Mouse (Mus musculus) megakaryocyte, adult 5-6 weeks (primary cell): ENCODE results near the gene Pygl. TPM values are rescaled to one million over a fixed set of nuclear protein-coding genes. Genes with fewer than 3 reads are reported as not detected.
"Not testable (repeated sequence)": the region's sequence is repeated elsewhere in the genome, so short reads cannot be mapped to it uniquely, and the experiment has no call there.

ENCODE experiments used
- ATAC-seq: 2 replicates; pipeline ENCODE4 v1.8.0; 2016; ENCODE audit warnings: mild to moderate bottlenecking, inconsistent platforms; ENCODE audit not compliant: poor library complexity, severe bottlenecking
- total RNA-seq, 2 experiments: library from RNA; stranded (forward) in 1 of 2; stranded (reverse) in 1 of 2; fragments of 153-499, 151-499 nt in 1 of 2; fragments of 221-1000, 200-1000 nt in 1 of 2; gene quantifications; 2 replicates each; pipeline versions ENCODE4 v1.2.3 to v1.2.4; 2015 to 2017

Pygl gene
- total RNA-seq, 2 experiments from 2014 or later, result 188 to 329 TPM

DNA sequence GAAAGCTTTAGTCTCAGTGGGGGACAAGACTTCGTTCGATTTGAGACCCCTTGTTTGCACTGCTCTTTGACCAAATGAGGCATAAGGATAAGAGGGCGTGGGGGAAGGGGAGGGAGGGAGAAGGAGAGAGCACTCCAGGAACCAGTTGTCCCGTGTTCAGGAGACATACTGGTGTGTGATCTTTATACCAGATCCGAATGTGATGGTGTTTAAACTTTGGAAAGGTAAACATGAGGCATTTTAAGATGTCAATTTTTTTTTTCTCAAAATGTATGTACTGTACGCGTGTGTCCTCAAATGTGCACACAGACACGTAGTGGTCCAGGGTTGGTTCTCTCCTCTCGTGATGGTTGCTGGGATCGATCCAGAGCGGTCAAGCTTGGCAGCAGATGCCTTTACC is 3.1 kb downstream of the Pygl start:
- no peak for ATAC-seq

DNA sequence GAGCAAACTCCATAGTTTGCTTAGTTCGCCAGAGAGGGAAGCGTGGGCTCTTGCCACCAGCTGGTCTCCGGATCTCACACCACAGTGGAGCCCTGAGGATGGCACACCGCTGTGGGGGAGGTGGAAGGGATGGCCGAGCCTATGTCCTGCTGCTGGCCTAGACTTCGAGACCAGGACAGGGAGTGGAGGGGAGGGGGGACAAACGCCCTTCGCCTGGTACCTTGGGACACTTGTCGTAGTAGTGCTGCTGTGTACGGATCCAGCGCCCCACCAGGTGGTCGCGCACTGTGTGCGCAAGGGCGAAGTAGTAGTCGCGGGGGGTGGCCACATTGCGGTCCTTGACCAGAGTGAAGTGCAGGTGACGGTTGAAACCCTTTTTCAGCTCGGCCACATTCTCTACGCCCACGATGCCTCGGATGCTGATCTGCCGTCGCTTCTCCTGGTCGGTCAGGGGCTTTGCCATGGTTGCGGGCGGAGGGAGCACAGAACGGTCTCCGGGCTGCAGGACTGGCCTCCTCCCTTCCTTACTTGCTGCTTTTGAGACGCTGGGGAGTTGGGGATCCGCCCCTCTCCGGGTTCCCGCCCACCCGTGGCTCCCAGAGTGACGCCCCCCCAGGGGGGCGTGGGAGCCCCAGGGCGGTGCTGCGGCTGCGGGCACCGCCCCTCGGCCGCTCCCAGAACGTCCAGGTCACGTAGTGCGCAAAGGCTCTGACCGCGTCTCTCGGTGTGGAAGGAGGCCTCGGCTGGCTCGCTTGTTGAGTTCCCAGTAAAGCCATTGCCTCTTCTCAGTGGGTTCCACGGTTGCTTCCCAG is 4.0 kb downstream of the Pygl start:
- ATAC-seq, result peak; percentile 83

GRCm38 (mm10) chr12:70226655-70227054 is 4.6 kb downstream of the Pygl start:
- peak; percentile 28 for ATAC-seq

- ATAC-seq, result no peak
Measured at GRCm38 (mm10) chr12:70223331-70223730, 8.0 kb downstream of the Pygl start.

DNA sequence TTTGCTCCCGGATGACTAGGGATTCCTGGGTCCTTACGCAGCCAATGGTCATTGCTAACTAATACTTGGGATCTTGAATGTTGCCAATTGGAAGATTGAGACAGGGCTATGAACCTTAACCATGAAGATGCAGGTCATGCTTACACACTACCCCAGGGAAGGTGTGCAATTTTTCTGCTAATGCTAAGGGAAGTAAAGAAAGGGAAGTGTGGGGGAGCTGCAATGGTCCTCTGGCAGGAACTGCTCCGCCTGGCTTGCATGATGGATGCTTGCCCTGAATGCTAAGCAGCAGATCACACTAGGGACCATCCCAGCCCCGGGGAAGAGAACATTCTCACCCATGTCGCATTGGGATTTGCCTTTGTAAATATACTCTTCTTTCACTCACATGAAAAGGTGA is 9.9 kb downstream of the Pygl start:
- peak; percentile 71 for ATAC-seq

- ATAC-seq, result peak; percentile 83
Measured at GRCm38 (mm10) chr12:70218795-70219540, 12.3 kb downstream of the Pygl start.

- ATAC-seq, result no peak
Measured at GRCm38 (mm10) chr12:70216229-70216800, 15.0 kb downstream of the Pygl start.

DNA sequence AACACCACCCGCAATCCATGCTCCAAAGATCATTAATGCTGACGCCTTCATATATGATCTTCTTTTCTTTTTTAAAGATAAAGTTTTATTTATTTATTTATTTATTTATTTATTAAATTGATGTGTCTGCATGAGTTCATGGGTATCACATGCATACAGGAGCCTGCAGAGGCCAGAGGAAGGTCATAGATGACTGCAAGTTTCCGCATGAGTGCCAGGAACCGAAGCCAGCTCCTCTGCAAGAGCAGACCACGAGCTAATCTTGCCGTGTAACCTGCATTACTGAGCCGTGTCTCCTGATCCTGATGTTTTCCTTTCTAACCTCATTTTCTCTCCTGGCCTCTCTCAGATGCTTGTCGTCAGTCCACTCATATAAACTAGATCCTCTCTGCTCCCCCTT is 17.0 kb downstream of the Pygl start:
- ATAC-seq, result no peak

GRCm38 (mm10) chr12:70213601-70214000 is 17.7 kb downstream of the Pygl start:
- no peak for ATAC-seq

DNA sequence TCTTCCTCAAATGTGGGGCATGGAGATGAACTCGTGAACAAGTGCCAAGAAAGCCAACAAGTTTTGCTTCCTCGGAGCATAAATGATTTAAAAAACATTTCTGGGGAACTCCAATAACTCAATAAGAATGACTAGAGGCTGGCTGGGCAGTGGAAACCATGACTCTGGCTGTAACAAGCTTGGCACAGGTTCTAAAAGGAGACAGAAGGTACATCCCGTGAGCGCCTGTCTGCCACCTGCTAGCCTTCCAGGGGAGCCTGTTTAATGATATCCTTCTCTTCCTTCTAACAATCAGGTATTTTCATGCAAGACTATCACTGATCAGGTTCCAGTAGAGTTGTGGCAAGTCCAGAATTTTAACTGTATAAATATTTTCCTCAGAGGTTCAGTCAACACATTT is 18.8 kb downstream of the Pygl start:
- ATAC-seq, result no peak

DNA sequence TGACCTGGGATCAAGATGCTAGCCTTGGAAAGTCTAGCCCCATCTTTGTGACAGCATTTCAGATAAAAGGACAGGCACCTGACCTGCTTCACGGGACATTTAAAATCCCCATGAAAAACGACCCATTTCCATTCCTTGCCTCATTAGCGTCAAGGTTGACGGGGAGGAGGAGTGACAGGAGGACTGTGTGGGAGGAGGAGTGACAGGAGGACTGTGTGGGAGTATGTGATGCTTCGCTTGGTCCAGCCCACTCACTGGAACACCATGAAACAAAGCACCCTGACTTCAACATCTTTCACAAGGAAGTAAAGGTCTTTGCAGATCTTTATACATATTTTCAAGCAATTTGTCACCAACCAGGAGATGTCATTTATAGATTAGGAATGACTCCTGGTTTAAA is 23.1 kb downstream of the Pygl start:
- ATAC-seq, result no peak

GRCm38 (mm10) chr12:70204433-70204832 is 26.9 kb downstream of the Pygl start:
- no peak for ATAC-seq

GRCm38 (mm10) chr12:70201926-70202529 is 29.3 kb downstream of the Pygl start:
- peak; percentile 59 for ATAC-seq

- no peak for ATAC-seq
Measured at GRCm38 (mm10) chr12:70196341-70196740, 34.9 kb downstream of the Pygl start.

DNA sequence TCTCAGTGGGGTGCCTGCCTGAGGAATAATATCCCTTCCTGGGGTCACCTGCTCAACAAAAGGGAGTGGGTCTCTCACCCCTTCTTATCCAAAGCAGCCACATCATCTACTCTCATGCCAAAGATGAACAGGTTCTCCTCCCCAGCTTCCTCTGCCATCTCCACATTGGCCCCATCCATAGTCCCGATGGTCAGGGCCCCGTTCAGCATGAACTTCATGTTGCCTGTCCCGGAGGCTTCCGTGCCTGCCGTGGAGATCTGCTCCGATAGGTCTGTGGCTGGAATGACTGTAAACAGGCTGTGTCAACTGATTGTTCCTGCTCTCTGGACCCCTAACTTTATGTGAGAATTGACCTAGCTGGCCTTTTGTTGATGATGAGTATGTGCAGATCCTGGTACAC is 35.9 kb downstream of the Pygl start:
- ATAC-seq, result no peak

- no peak for ATAC-seq
Measured at GRCm38 (mm10) chr12:70192267-70192727, 39.0 kb downstream of the Pygl start.

DNA sequence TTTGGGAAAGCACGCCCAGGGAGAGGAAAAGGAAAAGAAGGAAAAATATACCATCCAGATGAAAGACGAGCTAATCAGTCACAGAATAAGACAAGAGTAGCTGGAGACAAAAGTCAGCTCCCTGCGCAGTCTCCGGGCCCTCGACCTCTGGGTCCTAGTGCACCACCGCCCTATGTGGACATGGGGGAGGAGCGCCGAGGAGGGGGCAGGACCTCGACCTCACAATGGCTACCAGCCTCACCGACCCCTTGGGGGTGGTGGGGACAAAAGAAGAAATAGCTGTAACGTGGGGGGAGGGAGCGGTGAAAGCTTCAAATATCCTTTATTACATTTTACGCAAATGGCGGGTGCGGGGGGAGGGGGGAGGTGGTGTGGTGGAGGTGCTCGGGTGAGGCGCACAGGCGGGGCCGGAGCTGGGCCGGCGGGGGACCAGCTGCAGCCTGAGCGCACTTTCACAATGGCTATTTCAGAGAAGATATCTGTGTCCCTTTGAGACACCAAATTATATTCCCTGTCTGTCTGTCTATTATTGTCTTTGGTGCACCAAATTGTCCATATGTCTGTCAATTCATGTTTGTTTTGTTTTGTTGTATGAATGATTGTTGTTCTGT is 47.0 kb downstream of the Pygl start:
- ATAC-seq, result no peak

DNA sequence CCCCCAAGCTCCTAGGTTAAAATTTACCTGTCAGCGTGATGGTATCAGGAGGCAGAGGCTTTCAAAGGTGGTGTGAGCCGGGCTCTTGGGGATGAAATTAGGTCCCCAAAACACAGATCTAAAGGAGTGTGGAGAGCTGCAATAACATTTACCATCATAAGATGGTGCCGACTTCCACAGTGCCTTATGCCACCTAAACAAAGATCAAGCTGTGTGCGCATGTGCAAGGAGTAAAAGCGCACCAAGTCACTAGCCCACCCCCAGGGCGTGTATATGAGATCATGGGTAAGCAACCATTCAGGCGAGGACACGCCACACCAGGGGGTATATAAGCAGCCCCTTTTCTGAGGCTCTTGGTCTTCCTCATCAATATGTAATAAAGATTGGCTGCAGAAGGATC is 47.8 kb downstream of the Pygl start:
- ATAC-seq, result not testable (repeated sequence)

GRCm38 (mm10) chr12:70169969-70170368 is 61.3 kb downstream of the Pygl start:
- no peak for ATAC-seq

- no peak for ATAC-seq
Measured at GRCm38 (mm10) chr12:70167950-70168349, 63.3 kb downstream of the Pygl start.

- ATAC-seq, result no peak
Measured at GRCm38 (mm10) chr12:70164741-70165140, 66.5 kb downstream of the Pygl start.
